Mouse (Mus musculus) CH12.LX (cell line): Measurements from ENCODE around the gene Ece1. TPM values are rescaled to one million over a fixed set of nuclear protein-coding genes. Genes with fewer than 3 reads are reported as not detected.

Source experiments
- DNase-seq: peaks from one replicate; pipeline ENCODE4 v3.0.0-alpha.2; 2013; ENCODE audit errors: extremely low read depth
- H3K27ac ChIP-seq: 2 replicates; pipeline ENCODE4 v1.5.1; 2012; ENCODE audit warnings: low read depth, mild to moderate bottlenecking, control low read depth, moderate library complexity; ENCODE audit not compliant: insufficient read depth
- H3K27me3 ChIP-seq: replicated peaks from 2 replicates; pipeline ENCODE3; 2012; ENCODE audit warnings: inconsistent platforms
- H3K36me3 ChIP-seq, 2 experiments: replicated peaks in 1 of 2; 2 replicates each; pipeline versions ENCODE3 to v1.6.1; 2012; ENCODE audit warnings: inconsistent platforms in 1 of 2, low read length in 1 of 2, mild to moderate bottlenecking in 1 of 2, mixed read lengths in 1 of 2, moderate library complexity in 1 of 2; ENCODE audit not compliant: control insufficient read depth in 1 of 2, insufficient read depth in 1 of 2
- H3K4me1 ChIP-seq, 2 experiments: 2 replicates each; pipeline ENCODE4 v1.6.1; 2012; ENCODE audit warnings: inconsistent platforms in 1 of 2, moderate library complexity in 1 of 2; ENCODE audit not compliant: insufficient read depth in 2 of 2, control insufficient read depth in 1 of 2
- H3K4me2 ChIP-seq: 2 replicates; pipeline ENCODE4 v1.6.1; 2012; ENCODE audit warnings: low read depth, mild to moderate bottlenecking, control low read depth; ENCODE audit not compliant: poor library complexity, insufficient read depth, severe bottlenecking
- H3K4me3 ChIP-seq, 3 experiments: fragments of 150-350 bp in 1 of 3; sonication (generic) in 1 of 3; replicated peaks in 1 of 3; 2 replicates each; pipeline versions ENCODE3 to v1.5.1; 2011 to 2012; ENCODE audit warnings: low read depth in 2 of 3, low read length in 2 of 3, mild to moderate bottlenecking in 2 of 3, moderate library complexity in 2 of 3, control low read depth in 1 of 3, improper control_type of control experiment in 1 of 3, inconsistent platforms in 1 of 3, mixed read lengths in 1 of 3; ENCODE audit not compliant: poor library complexity in 1 of 3
- H3K79me2 ChIP-seq: replicated peaks from 2 replicates; pipeline ENCODE4 v1.6.1; 2012; ENCODE audit warnings: mild to moderate bottlenecking, moderate library complexity; ENCODE audit not compliant: control insufficient read depth, poor library complexity, insufficient read depth, severe bottlenecking; ENCODE audit errors: extremely low read depth
- H3K9ac ChIP-seq: 2 replicates; pipeline ENCODE4 v1.6.1; 2012; ENCODE audit warnings: low read depth, mild to moderate bottlenecking, control low read depth, moderate library complexity; ENCODE audit not compliant: insufficient read depth
- H3K9me3 ChIP-seq: replicated peaks from 2 replicates; pipeline ENCODE3; 2012; ENCODE audit warnings: low read length, inconsistent platforms, mixed read lengths
- CHD1 ChIP-seq: IDR thresholded peaks from 2 replicates; pipeline ENCODE4 v1.6.1; 2012; ENCODE audit warnings: low read depth, low read length, improper control_type of control experiment, inconsistent platforms
- EP300 ChIP-seq: IDR thresholded peaks from 2 replicates; pipeline ENCODE4 v1.6.1; 2011; ENCODE audit warnings: low read length, improper control_type of control experiment
- ETS1 ChIP-seq: conservative IDR thresholded peaks from 2 replicates; pipeline ENCODE4 v1.6.1; 2012; ENCODE audit warnings: low read depth, mild to moderate bottlenecking, inconsistent platforms, low read length, improper control_type of control experiment, moderate library complexity
- GABPA ChIP-seq: IDR thresholded peaks from 2 replicates; pipeline ENCODE4 v1.6.1; 2012; ENCODE audit warnings: low read depth, low read length, improper control_type of control experiment, inconsistent platforms; ENCODE audit not compliant: insufficient replicate concordance
- MYC ChIP-seq: IDR thresholded peaks from 2 replicates; pipeline ENCODE4 v1.6.1; 2011; ENCODE audit warnings: low read depth, mild to moderate bottlenecking, improper control_type of control experiment, low read length
- NRF1 ChIP-seq: IDR thresholded peaks from 2 replicates; pipeline ENCODE4 v1.6.1; 2014; ENCODE audit warnings: low read depth, mild to moderate bottlenecking, inconsistent platforms, low read length, improper control_type of control experiment, moderate library complexity
- POLR2AphosphoS2 ChIP-seq: IDR thresholded peaks from 2 replicates; pipeline ENCODE4 v1.6.1; 2011; ENCODE audit warnings: low read depth, low read length, improper control_type of control experiment
- TBP ChIP-seq: conservative IDR thresholded peaks from 2 replicates; pipeline ENCODE4 v1.6.1; 2011; ENCODE audit warnings: low read depth, low read length, improper control_type of control experiment
- ZC3H11A ChIP-seq: IDR thresholded peaks from 2 replicates; pipeline ENCODE4 v1.6.1; 2012; ENCODE audit warnings: low read depth, mild to moderate bottlenecking, inconsistent platforms, low read length, improper control_type of control experiment
- ZKSCAN1 ChIP-seq: IDR thresholded peaks from 2 replicates; pipeline ENCODE4 v1.6.1; 2012; ENCODE audit warnings: low read depth, inconsistent platforms, low read length, improper control_type of control experiment, borderline replicate concordance
- ZNF384 ChIP-seq: IDR thresholded peaks from 2 replicates; pipeline ENCODE4 v1.6.1; 2012; ENCODE audit warnings: low read depth, low read length, improper control_type of control experiment, inconsistent platforms
- dilution Hi-C: fragments of 300-500 bp; cut with MboI; formaldehyde crosslinking; loops from 2 replicates; pipeline ENCODE4 v1.14.3; 2020; ENCODE audit warnings: low sequenced_read_pairs; ENCODE audit not compliant: extremely low pct_unique_long_range_greater_than_20kb, extremely low pct_ligation_motif_present
- in situ Hi-C: fragments of 300-500 bp; cut with MboI; formaldehyde crosslinking; loops from 3 replicates; pipeline ENCODE4 v1.14.3; 2019; ENCODE audit warnings: low sequenced_read_pairs, low pct_ligation_motif_present, low pct_unique_long_range_greater_than_20kb, mixed read lengths
- polyA plus RNA-seq: library from polyadenylated mRNA; unstranded; fragments of >175 nt; gene quantifications from 2 replicates; pipeline ENCODE4 v1.2.1, GENCODE M21; 2012; ENCODE audit warnings: low read depth; ENCODE audit not compliant: insufficient read length
- total RNA-seq, 2 experiments: library from RNA; depleted of rRNA; stranded (reverse); fragments of 300-350 nt in 1 of 2; fragments of >200 nt in 1 of 2; gene quantifications; 2 replicates each; pipeline ENCODE4 v1.2.3; 2012 to 2014

Gene Ece1
- total and polyA plus RNA-seq, 3 experiments: 0.12 to 10.0 (median 0.16) TPM

GRCm38 (mm10) chr4:137858371-137858770 is 3.7 kb upstream of the Ece1 start:
- in situ Hi-C loops: no loop called here
- H3K4me2 ChIP-seq: no peak overlapping the region

GRCm38 (mm10) chr4:137861461-137862011 is 501 bp upstream of the Ece1 start:
- peak overlapping the region; percentile 68 for H3K4me2 ChIP-seq
- H3K27ac ChIP-seq: no peak overlapping the region
- H3K4me1 ChIP-seq: peaks cover 7 to 11% of the 10 kb centered on the region in 2 experiments; a peak in 2 of 4 replicates
- H3K9ac ChIP-seq: no peak overlapping the region
- dilution Hi-C loops: no loop called here
- H3K36me3 ChIP-seq: no peaks in the 10 kb centered on the region
- H3K4me3 ChIP-seq: peak overlapping the region in 2 of 3 experiments; percentile 20 to 26
- TF ChIP-seq TBP (no peak), EP300 (no peak), NRF1 (peak; percentile 78), POLR2AphosphoS2 (no peak), CHD1 (no peak)
- TF ChIP-seq, all 38 proteins: peak for 1
- in situ Hi-C loops: no loop called here
- no peak for DNase-seq
- H3K27me3 ChIP-seq: peaks cover 85% of the 10 kb centered on the region
- H3K79me2 ChIP-seq: no peaks in the 10 kb centered on the region
- peaks cover 3% of the 10 kb centered on the region for H3K9me3 ChIP-seq

More at GRCm38 (mm10) chr4:137858371-137858770, 3.7 kb upstream of the Ece1 start:
- Histone ChIP-seq H3K4me1 (peaks cover 2 to 3% of the 10 kb centered on the region in 2 experiments; a peak in 1 of 4 replicates), H3K9ac (no peak overlapping the region), H3K27ac (no peak overlapping the region), H3K27me3 (peaks cover 82% of the 10 kb centered on the region), H3K79me2 (no peaks in the 10 kb centered on the region)
- dilution Hi-C loops: no loop called here
- DNase-seq: no peak
- no peak for TF ChIP-seq ZNF384
- TF ChIP-seq ETS1: no peak
- no peak for TF ChIP-seq ZKSCAN1
- TF ChIP-seq, all 38 proteins: peak for 0
- Histone ChIP-seq H3K9me3 (peaks cover 3% of the 10 kb centered on the region), H3K4me3 (no peak overlapping the region), H3K36me3 (no peaks in the 10 kb centered on the region)

- Histone ChIP-seq H3K27ac (no peak overlapping the region), H3K4me1 (peaks cover 7 to 13% of the 10 kb centered on the region in 2 experiments; a peak in 2 of 4 replicates), H3K79me2 (no peaks in the 10 kb centered on the region), H3K9ac (no peak overlapping the region), H3K36me3 (no peaks in the 10 kb centered on the region), H3K4me3 (peak overlapping the region in 1 of 3 experiments; percentile 20), H3K9me3 (no peaks in the 10 kb centered on the region), H3K4me2 (peak overlapping the region; percentile 68; the same call in 1 of the 2 replicates), H3K27me3 (peaks cover 90% of the 10 kb centered on the region)
- dilution Hi-C loops (no loop called here), in situ Hi-C loops (no loop called here)
- no peak for DNase-seq
- no peak for TF ChIP-seq ZC3H11A
- TF ChIP-seq MYC: no peak
- no peak for TF ChIP-seq GABPA
These were observed 641 bp downstream of the Ece1 start for GRCm38 (mm10) chr4:137862516-137863240.
